Mouse (Mus musculus) intestine, postnatal 0 days (tissue): ENCODE results near the gene Snrpb. TPM values are rescaled to one million over a fixed set of nuclear protein-coding genes. Genes with fewer than 3 reads are reported as not detected.

Experiments used
- ATAC-seq: fragments of 200-750 bp; cut with Nextera tagmentation; 2 replicates; pipeline ENCODE4 v1.8.0; 2017; ENCODE audit warnings: mild to moderate bottlenecking, moderate TSS enrichment, moderate library complexity
- H3K27ac ChIP-seq: fragments of 300-500 bp; sonication (generic); 2 replicates; pipeline ENCODE4 v1.5.1; 2014; ENCODE audit warnings: mild to moderate bottlenecking, low read depth, low read length, moderate library complexity
- H3K27me3 ChIP-seq: fragments of 300-500 bp; sonication (generic); replicated peaks from 2 replicates; pipeline ENCODE4 v1.6.1; 2014; ENCODE audit warnings: low read length, mixed read lengths; ENCODE audit not compliant: control insufficient read depth, insufficient read depth
- H3K36me3 ChIP-seq: fragments of 300-500 bp; sonication (generic); 2 replicates; pipeline ENCODE4 v1.6.1; 2014; ENCODE audit warnings: mild to moderate bottlenecking, moderate library complexity; ENCODE audit not compliant: control insufficient read depth, insufficient read depth
- H3K4me1 ChIP-seq: fragments of 300-500 bp; sonication (generic); replicated peaks from 2 replicates; pipeline ENCODE4 v1.6.1; 2014; ENCODE audit warnings: antibody characterized with exemption, low read length, mixed read lengths; ENCODE audit not compliant: control insufficient read depth, insufficient read depth
- H3K4me2 ChIP-seq: fragments of 300-500 bp; sonication (generic); replicated peaks from 2 replicates; pipeline ENCODE4 v1.6.1; 2014; ENCODE audit warnings: low read depth, mild to moderate bottlenecking, moderate library complexity
- H3K4me3 ChIP-seq: fragments of 300-500 bp; sonication (generic); 2 replicates; pipeline ENCODE4 v1.5.1; 2014; ENCODE audit warnings: low read depth, low read length
- H3K9ac ChIP-seq: fragments of 300-500 bp; sonication (generic); 2 replicates; pipeline ENCODE4 v1.6.1; 2014; ENCODE audit warnings: mild to moderate bottlenecking, low read depth, low read length
- H3K9me3 ChIP-seq: fragments of 300-500 bp; sonication (generic); 2 replicates; pipeline ENCODE4 v1.6.1; 2016; ENCODE audit warnings: mixed run types; ENCODE audit not compliant: control insufficient read depth
- CTCF ChIP-seq: sonication (generic); IDR thresholded peaks from 2 replicates; pipeline ENCODE4 v1.5.1; 2016; ENCODE audit warnings: low read depth, mild to moderate bottlenecking, control low read depth, antibody characterized with exemption, moderate library complexity
- WGBS: fragments of 180-500 bp; shearing (Covaris S2); extraction: QIAGEN DNeasy Blood & Tissue Kit; methylation state at CpG from one replicate; pipeline ENCODE4 v1.1.7; 2014; 5-methylcytosine and 5-hydroxymethylcytosine counted together
- polyA plus RNA-seq: library from polyadenylated mRNA; unstranded; fragments of >200 nt; fragmentation: Nextera tagmentation; extraction: Ambion mirVana; gene quantifications from 2 replicates; pipeline ENCODE4 v1.2.1, GENCODE M21; 2015

The Snrpb gene
- polyA plus RNA-seq, result 232 and 234 TPM in 2 replicates

- H3K36me3 ChIP-seq, result peaks cover 18% of the 10 kb centered on the region
- peak within 1 kb of the TSS; percentile 92 for H3K27ac ChIP-seq
- ATAC-seq, result peak; percentile 92
- TF ChIP-seq CTCF, result no peak; the same call in 1 of the 2 replicates
- peak within 1 kb of the TSS; percentile 84 for H3K4me3 ChIP-seq
- no peaks in the 10 kb centered on the region for H3K27me3 ChIP-seq
- H3K4me2 ChIP-seq, result peak within 1 kb of the TSS; percentile 74
- H3K9me3 ChIP-seq, result no peaks in the 10 kb centered on the region
- no peaks in the 10 kb centered on the region for H3K4me1 ChIP-seq
- H3K9ac ChIP-seq, result peak within 1 kb of the TSS; percentile 99
- under 1% methylated on average over 81 of the region's 81 CpGs for WGBS
These were observed at the start of gene Snrpb for GRCm38 (mm10) chr2:130178706-130179506. Snrpb (minus strand) TSS chr2:130179403.

GRCm38 (mm10) chr2:130211581-130211980, 32.4 kb upstream of the Snrpb start:
- H3K4me1 ChIP-seq, result no peaks in the 10 kb centered on the region
- no peaks in the 10 kb centered on the region for H3K36me3 ChIP-seq
- no peak for TF ChIP-seq CTCF
- H3K27me3 ChIP-seq, result no peaks in the 10 kb centered on the region
- H3K4me3 ChIP-seq, result no peak overlapping the region
- no peaks in the 10 kb centered on the region for H3K9me3 ChIP-seq
- ATAC-seq, result no peak
- WGBS, result 66% methylated on average over 2 of the region's 2 CpGs
- H3K27ac ChIP-seq, result no peak overlapping the region
- no peak overlapping the region for H3K9ac ChIP-seq
- no peak overlapping the region for H3K4me2 ChIP-seq

DNA sequence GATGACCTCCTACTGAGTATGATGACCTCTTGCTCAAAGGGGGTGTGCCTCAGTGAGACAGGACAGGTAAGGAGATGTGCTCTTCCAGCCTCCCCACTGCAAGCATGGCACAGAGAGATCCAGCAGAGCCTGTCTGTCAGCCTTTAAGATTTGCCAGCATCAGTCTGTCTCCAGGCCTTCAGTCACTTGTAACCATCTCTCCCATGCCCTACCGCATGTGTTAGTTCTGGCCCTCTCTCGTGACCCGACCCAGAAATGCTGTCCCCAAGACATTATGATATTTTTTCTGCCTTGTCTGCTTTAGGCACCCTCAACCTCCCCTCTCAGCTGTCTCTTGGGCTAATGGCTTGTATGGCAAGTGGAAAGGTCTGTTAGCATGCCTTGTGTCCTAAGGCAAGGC, 30.4 kb upstream of the Snrpb start:
- WGBS, result 83% methylated on average over 3 of the region's 3 CpGs
- Histone ChIP-seq H3K9me3 (no peaks in the 10 kb centered on the region), H3K4me3 (no peak overlapping the region), H3K4me2 (no peak overlapping the region), H3K27ac (no peak overlapping the region), H3K4me1 (no peaks in the 10 kb centered on the region), H3K36me3 (no peaks in the 10 kb centered on the region), H3K27me3 (no peaks in the 10 kb centered on the region; the same call in 1 of the 2 replicates), H3K9ac (no peak overlapping the region)
- ATAC-seq, result no peak
- TF ChIP-seq CTCF, result no peak

- no peak for TF ChIP-seq CTCF
- WGBS, result 84% methylated on average over 3 of the region's 3 CpGs
- no peaks in the 10 kb centered on the region for H3K9me3 ChIP-seq
These were observed 28.8 kb upstream of the Snrpb start for GRCm38 (mm10) chr2:130207996-130208395.

GRCm38 (mm10) chr2:130207376-130207775, 28.2 kb upstream of the Snrpb start:
- no peaks in the 10 kb centered on the region for H3K36me3 ChIP-seq
- H3K4me2 ChIP-seq, result no peak overlapping the region
- no peak overlapping the region for H3K27ac ChIP-seq
- H3K9ac ChIP-seq, result no peak overlapping the region
- H3K4me1 ChIP-seq, result no peaks in the 10 kb centered on the region
- no peak overlapping the region for H3K4me3 ChIP-seq
- ATAC-seq, result no peak
- no peaks in the 10 kb centered on the region for H3K9me3 ChIP-seq
- H3K27me3 ChIP-seq, result no peaks in the 10 kb centered on the region; the same call in 1 of the 2 replicates
- WGBS, result 60% methylated on average over 2 of the region's 2 CpGs
- no peak for TF ChIP-seq CTCF

More at GRCm38 (mm10) chr2:130207996-130208395, 28.8 kb upstream of the Snrpb start:
- Histone ChIP-seq H3K4me2 (no peak overlapping the region), H3K4me1 (no peaks in the 10 kb centered on the region), H3K27ac (no peak overlapping the region), H3K9ac (no peak overlapping the region), H3K27me3 (no peaks in the 10 kb centered on the region; the same call in 1 of the 2 replicates), H3K4me3 (no peak overlapping the region), H3K36me3 (no peaks in the 10 kb centered on the region)
- no peak for ATAC-seq

- H3K4me1 ChIP-seq, result no peaks in the 10 kb centered on the region
- no peak overlapping the region for H3K9ac ChIP-seq
- ATAC-seq, result no peak
- H3K4me3 ChIP-seq, result no peak overlapping the region
- H3K4me2 ChIP-seq, result no peak overlapping the region
- H3K9me3 ChIP-seq, result no peaks in the 10 kb centered on the region
- no peaks in the 10 kb centered on the region for H3K36me3 ChIP-seq
- no peaks in the 10 kb centered on the region; the same call in 1 of the 2 replicates for H3K27me3 ChIP-seq
- TF ChIP-seq CTCF, result no peak
- WGBS, result 85% methylated on average over 5 of the region's 5 CpGs
- no peak overlapping the region for H3K27ac ChIP-seq
These were observed 21.8 kb upstream of the Snrpb start for GRCm38 (mm10) chr2:130200961-130201360.
